Mouse (Mus musculus) liver, embryonic 14.5 days (tissue): ENCODE results near the gene Slc5a3.

Experiments used
- CTCF ChIP-seq: IDR thresholded peaks from 2 replicates; pipeline ENCODE4 v1.5.1; 2016; ENCODE audit warnings: antibody characterized with exemption, low read depth, control low read depth
- EP300 ChIP-seq: IDR thresholded peaks from 2 replicates; pipeline ENCODE4 v1.6.1; 2016; ENCODE audit warnings: antibody characterized with exemption, low read depth

- no peak for TF ChIP-seq CTCF
- TF ChIP-seq EP300, result no peak
Measured at GRCm38 (mm10) chr16:92134148-92134764, 76.1 kb downstream of the Slc5a3 start.
